Mouse (Mus musculus) brain, embryonic 14.5 days (tissue): ENCODE results near the gene Fstl4.

Experiments used
- CTCF ChIP-seq: fragments of 200-500 bp; IDR thresholded peaks from 2 replicates; pipeline ENCODE4 v1.5.1; 2012; ENCODE audit warnings: inconsistent platforms, mild to moderate bottlenecking, moderate library complexity, borderline replicate concordance; ENCODE audit not compliant: insufficient read depth, insufficient read length; ENCODE audit errors: extremely low read depth
- POLR2A ChIP-seq: fragments of 200-500 bp; IDR thresholded peaks from 2 replicates; pipeline ENCODE4 v1.6.1; 2012; ENCODE audit warnings: mild to moderate bottlenecking, inconsistent platforms, borderline replicate concordance; ENCODE audit not compliant: poor library complexity, insufficient read depth, insufficient read length, severe bottlenecking; ENCODE audit errors: extremely low read depth

- TF ChIP-seq CTCF (peak; percentile 25; the same call in 1 of the 2 replicates), POLR2A (no peak)
Measured at GRCm38 (mm10) chr11:52761800-52762199, 2.6 kb upstream of the Fstl4 start.
